Mouse (Mus musculus) kidney, postnatal 4 days (tissue): Measurements from ENCODE around the gene Ppie.
"Not testable (repeated sequence)": the region's sequence is repeated elsewhere in the genome, so short reads cannot be mapped to it uniquely, and the experiment has no call there.

Experiments
- DNase-seq, 2 experiments: peaks; one replicate each; pipeline ENCODE4 v3.0.0; 2021; ENCODE audit warnings: mixed read lengths in 2 of 2

The Ppie gene

DNA sequence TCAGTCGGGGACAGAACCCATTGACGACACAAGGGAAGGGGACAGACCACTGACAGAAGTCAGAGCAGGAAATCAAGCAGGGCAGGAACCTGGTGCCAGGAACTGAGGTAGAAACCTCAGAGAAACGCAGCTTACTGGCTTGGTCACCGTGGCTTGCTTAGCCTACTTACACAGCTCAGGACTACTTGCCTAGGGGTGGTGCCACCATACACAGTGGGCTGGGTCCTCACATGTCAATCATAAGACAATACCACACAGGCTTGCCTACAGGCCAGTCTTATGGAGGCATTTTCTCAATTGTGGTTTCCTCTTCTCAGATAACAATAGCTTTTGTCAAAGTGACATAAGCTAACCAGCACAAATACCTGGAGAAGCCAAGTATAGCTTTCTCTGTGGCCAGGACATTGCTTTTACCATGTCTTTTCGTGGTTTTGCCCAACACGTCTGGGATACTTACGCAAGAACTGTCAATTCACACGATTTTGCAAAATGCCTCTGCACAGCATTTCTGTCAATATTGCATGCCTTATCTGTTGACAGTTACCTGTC lies 27.5 kb downstream of the Ppie start:
- DNase-seq = no peak

DNA sequence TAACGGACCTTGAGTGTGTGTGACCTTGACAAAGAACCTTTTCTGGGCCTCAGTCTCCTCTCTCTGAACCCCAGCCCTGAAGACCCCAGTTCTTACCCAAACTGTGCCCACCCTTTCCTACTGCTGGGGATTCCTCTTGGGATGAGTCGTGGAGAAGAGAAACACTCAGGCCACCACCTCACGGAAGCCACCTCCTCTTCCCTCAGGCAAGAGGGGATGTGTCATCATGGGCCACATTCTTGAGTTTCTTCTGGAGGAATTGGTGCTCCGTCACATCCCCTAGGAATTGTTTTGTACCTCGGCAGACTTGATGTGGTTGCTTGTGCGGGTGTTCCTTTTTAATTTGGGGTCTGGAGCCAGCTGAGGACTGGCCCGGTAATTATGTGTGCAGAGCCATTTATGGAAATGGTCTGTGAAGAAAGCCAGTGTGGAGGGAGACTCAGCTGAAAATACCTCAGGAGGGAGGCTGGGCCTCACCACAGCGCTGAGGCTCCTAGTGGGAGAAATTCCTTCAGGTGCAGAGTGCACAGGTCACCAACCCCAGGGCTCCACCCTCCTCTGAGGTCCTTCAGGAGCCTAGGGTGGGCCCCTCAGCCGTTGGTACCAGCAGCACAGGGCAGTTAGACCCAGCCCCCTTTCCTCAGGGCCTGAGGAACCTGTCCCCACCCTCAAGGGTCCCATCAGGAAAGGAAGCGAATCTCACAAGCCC lies 28.3 kb downstream of the Ppie start:
- DNase-seq = not testable (repeated sequence)

DNA sequence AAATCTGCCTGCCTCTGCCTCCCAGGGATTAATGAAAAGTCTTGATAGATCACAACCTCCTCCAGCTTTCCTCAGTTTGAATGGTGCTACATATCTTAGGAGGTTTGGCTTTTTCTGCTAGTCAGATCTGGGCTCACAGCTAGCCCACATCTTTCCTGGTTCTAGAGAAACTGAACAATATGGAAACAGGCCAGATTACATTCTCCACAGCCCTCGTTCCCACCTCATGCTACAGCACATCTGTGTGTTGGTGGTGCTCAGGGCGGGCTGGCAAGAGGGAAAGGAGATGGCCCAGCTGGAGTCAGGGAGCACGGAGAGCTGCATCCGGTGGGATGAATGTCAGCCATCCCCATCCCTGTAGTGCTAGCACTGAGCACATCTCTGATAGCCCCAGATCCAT lies 29.0 kb downstream of the Ppie start:
- DNase-seq = no peak

DNA sequence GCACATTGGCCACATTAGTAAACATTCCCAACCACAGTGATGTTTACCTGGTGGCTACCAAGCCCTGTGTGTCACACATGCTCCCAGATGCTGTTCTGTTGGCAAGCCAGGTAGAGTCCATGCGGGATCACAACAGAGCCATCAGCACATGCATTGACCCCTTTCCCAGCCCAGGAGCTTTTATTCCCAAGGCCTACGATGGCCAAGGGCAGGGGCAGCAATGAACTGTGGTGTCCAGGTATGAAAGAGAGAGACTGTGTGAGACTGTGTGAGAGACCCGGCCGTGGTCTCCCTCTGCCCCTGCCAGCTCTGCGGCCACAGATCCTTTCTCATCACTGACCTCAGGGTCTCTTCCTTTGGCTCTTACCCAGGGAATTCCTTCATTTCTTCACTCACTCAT lies 31.7 kb downstream of the Ppie start:
- no peak for DNase-seq

DNA sequence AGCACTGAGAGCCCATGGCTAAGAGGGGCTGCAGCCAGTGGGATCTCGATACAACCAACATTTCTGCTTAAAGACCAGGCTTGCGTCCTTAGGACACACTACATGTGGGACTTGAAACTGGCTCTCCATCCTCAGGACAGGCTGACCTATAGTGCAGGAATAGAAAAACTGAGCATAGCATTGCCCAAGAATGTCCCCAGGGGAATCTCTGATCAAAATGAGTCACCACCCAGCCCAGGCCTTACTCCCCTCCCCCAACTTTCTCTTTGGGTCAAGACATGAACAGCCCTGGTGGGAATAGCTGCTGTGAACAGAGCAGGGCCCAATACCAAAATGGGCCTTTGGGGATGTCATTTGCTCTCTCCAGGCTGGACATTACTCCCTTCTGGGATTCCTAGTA lies 32.9 kb downstream of the Ppie start:
- DNase-seq = no peak

DNA sequence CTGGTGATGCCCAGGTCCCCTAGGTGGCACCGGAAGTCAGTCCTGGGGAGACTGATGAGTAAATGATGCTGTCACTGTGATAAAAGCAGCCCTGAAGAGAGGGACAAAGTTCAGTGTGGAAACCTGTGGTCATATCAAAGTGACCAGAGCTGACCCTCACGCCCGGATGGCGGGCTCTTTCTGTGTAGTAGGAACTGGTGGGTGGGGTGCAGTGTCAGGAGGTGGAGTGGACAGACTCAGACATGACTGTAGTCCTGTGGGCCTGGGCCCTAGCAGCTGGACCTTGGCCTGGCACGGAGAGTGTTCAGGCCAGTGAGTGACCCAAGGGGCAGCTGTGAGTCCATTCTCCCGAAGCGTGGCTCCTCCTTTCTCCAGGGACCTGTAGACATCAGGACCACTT lies 33.8 kb downstream of the Ppie start:
- DNase-seq = not testable (repeated sequence)

DNA sequence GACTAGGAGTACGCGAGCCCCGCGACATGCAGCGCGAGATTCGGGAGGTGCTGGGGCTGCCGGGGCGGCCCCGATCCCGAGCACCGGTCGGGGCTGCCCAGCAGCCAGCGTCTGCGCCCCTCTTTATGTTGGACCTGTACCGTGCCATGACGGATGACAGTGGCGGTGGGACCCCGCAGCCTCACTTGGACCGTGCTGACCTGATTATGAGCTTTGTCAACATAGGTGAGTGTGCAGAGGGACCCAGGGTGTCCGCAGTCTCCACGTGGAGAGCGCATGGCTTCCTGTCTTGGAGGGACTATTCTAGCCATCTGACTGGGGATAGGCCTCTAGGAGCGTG lies 34.3 kb downstream of the Ppie start:
- DNase-seq = no peak

DNA sequence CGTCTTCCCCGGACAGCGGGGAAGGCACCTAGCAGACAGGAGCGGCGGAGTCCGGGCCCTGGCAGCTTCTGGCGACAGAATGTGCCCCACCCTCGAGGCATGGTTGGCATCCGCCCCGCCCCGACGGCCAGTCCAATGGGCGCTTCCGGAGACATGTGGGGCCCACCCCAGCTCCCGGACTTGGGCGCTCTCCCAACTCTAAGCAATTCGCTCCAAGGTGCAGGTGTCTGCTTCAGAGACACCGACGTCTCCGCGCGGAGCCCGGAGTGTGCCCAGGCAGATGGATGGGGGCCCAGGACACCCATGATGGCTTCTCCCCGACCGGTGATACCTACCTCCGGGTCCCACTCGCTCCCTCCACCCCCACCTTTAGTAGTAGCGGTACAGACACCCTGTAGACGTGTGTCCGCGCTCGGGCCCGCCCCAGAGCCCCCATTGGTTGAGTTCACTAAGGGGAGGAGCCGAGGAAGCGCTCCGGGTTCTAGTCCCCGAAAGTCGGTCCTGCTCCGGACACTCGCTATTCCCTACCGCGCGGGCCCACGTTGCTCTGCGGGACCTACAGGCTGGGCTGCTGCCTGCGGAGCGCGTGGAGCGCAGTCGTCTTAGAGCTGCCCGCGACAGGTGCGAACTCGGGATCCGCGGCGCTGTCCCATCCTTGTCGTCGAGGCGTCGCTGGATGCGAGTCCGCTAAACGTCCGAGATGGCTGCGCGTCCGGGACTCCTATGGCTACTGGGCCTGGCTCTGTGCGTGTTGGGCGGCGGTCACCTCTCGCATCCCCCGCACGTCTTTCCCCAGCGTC lies 34.9 kb downstream of the Ppie start, which contains the start of gene Bmp8b:
Bmp8b (plus strand) TSS at position 515 of the 800 bp plus-strand sequence.
- DNase-seq = peak; percentile 22 to 48

DNA sequence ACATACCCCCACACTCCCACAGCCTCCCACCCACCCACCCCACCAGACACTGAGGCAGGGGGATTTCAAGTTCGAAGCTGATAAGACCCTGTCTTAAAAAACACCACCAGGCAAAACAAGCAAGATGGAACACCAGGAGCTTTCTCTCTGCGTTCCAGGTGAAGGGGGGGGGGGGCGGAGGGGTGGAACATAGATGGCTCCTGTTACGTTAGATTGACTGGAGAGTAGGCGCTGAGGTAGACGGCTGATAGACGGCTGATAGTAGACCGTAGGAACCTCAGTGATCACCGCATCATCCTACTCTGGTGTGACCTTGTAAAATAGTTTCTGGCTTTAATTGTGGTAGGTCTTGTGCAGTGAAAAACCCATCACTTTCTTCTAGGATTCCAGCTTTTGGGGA lies 45.9 kb downstream of the Ppie start:
- DNase-seq = no peak

DNA sequence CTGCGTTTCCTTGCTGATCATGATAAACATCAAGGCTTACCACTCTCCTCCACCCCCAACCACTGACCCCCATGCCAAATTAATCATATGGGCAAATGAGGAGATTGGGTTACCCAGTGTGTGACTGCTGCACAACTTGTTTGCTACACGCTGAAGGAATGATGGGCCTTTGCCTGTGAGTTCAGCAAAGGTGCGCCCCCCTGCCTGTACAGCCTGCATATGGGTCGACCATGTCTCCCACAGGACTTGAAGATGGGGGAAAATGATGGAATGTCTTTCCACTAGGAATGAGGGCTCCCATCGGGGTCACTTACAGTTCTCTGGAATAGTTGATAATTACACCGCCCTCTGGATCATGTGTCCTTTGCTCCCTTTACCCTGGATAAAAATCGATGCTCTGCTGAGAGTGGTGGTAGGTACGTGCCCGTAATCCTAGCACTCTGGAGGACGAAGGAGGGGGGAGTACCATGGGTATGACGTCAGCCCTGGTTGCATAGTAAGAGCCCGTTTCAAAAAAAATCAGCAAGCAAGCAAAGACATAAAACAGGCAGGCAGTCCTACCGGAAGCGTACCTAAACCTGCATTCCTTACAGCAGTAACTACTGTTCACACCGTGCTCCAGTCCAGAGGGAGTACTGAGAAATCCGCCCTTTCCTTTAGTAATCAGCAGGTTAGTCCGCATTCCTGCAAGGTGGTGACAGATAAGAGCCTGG lies 46.5 kb downstream of the Ppie start:
- peak in 1 of 2 experiments; percentile 14 for DNase-seq

DNA sequence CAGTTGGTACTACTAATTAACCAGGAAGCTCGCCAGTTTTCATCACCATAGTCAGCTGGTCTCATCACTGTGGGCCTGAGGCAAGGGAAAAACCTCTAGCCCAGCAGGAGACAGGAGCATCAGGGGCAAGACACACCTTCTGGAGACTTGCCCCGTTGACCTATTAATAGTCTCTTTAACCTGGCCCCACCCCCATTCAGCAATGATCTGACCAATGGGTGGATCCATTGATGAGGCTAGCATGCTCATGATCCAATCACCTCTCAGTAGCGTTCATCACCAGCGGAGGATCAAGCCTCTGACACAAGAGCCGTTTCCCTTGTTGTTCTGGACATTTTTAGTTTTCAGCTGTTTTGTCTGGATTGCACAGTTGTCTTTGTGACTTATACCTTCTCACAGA lies 47.1 kb downstream of the Ppie start:
- DNase-seq = no peak

DNA sequence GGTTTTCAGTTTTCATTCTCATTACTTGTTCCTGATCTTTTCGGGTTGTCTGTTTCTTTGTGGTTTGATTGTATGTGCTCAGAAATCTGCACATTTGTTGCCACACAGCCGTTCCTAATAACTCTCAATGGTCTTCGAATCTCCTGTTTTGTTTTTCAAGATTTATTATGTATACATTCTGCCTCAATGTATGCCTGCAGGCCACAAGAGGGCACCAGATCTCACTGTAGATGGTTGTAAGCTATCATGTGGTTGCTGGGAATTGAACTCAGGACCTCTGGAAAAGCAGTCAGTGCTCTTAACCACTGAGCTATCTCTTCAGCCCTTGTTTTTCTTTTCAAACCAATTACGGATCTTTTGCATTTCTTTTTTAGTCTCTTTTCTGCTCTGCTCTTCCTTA lies 53.4 kb downstream of the Ppie start:
- no peak for DNase-seq

DNA sequence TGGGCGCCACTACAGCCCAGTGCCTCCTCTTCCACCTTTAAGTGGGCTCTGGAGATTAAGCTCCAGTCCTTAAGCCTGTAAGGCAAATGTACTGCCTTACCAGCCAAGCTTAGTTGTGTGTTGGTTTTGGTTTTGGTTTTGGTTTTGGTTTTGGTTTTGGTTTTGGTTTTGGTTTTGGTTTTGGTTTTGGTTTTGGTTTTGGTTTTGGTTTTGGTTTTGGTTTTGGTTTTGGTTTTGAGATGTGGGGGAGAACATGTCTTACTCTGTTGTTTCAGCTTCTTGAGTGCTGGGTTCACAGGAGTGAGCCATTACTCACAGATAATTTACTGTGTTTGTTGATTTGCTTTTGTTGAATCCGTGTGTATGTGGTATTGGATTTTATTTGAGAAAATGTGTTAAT lies 54.5 kb downstream of the Ppie start:
- DNase-seq = no peak

DNA sequence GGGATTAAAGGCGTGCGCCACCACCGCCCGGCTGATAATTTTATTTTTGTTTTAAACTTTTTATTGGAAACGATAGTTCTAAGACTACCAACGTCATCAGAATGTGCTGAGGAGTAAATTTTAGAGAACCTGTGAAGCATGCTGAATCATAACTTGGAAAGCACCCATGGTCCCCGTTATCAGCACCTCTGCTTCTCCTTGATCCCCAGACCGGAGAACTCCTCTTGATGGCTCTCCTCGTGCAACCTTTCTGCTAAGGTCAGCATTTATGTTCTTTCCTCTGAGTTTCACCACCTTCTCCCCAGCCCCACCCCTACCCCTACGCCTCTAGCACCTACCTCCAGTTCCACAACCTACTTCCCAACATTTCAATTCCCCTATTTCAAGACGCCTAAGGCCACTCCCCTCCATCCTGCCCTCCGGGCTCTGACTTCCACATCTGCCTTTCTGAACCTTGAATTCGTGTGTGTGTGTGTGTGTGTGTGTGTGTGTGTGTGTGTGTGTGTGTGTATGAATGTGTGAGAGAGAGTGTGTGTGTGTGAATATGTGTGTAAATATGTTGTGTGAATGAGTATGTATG lies 56.3 kb downstream of the Ppie start:
- no peak for DNase-seq

DNA sequence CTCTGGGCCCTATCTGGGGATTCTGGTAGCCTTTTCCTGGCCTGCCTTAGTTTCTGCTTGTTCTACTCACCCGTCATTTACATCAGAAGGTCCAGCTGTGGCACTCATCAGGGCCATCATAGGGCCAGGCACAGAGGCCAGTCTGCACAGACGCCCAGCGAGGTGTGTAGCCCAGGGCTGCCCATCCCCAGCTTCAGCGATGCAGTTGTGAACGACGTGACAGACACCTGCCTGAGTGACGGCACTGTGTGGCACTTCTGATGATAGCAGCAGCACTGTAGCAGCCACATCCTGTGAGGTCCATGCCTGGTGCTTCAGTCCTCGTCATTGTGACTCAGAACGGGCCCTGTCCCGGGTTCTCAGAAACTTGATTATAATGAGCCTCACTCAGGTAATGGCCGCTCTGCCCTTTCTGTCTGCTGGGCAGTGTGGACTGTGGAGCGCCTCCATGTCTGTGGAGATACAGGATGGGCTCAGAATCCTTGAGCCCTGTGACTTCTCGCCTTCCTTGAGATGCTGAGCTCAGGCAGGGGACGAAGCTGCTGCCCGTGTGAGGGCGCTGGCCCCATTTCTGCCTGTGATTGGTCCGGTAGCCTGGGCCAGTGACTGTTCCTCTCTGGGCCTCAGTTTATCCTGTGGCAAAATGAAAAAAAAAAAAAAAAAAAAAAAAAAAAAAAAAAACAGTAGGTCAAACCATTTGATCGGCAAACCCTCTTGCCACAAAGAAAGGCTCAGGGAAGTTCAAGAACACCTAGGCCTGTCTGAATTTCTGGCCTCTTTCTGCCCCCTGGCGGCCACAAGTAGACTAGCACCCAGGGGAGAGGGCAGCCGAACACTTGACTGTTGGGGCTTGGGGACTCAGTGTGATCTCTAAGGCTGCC lies 57.2 kb downstream of the Ppie start:
- peak; percentile 64 to 70 for DNase-seq

DNA sequence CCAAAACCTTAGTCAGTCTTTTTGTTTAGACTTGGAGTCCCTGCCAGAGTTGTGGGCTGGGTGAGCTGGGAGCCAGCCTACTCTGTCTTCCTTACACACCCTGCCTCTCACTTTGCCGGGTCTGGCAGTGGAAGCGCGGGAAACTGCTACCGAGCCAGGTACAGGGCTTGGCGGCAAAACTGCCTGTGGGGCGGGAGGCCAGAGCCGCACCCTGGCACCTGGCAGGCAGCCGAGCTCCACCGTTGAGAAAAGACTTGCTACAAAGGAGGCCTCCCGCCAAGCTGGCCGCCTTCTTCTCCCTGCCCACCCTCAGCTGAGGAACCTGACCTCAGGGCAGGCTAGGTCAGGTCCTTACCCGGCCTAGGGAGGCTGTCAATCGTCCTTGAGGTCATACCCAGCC lies 59.0 kb downstream of the Ppie start:
- DNase-seq = peak; percentile 38 to 53

DNA sequence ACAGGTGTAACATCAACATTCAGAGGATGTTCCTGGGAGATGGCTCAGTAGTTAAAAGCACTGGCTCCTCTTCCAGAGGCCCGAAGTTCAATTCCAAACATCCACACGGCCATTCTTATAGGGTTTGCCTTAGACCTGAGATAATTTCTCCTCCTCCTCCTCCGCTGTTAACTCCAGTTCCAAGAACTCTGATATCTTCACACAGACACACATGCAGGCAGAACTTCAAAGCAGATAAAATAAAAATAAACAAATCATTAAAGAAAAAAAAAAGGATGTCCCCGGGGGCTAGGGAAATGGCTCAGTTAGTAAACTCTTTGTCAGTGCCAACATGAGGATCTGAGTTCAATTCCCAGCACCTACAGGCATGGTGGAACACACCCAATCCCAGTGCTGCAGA lies 61.5 kb downstream of the Ppie start:
- no peak for DNase-seq
